Mouse (Mus musculus) 416B (cell line): ENCODE results near the gene Id3.
A peak's percentile ranks its signal among the peaks of the same experiment; 100 is the strongest.
"Not testable (repeated sequence)": the region's sequence is repeated elsewhere in the genome, so short reads cannot be mapped to it uniquely, and the experiment has no call there.

Experiments
- DNase-seq: peaks from one replicate; pipeline ENCODE4 v3.0.0; 2011; ENCODE audit warnings: low read depth

Gene Id3

GRCm38 (mm10) chr4:136143193-136143976 is at the start of gene Id3:
Gene Id3 (plus strand): TSS chr4:136143497.
- DNase-seq: no peak

GRCm38 (mm10) chr4:136094519-136095219 is 48.6 kb upstream of the Id3 start:
- DNase-seq: no peak

GRCm38 (mm10) chr4:136095490-136096105 is 47.7 kb upstream of the Id3 start:
- no peak for DNase-seq

- DNase-seq: no peak
These were observed 46.7 kb upstream of the Id3 start for GRCm38 (mm10) chr4:136096446-136097113.

- no peak for DNase-seq
These were observed 44.9 kb upstream of the Id3 start for GRCm38 (mm10) chr4:136098446-136098845.

- DNase-seq: peak; percentile 26
These were observed 42.8 kb upstream of the Id3 start for GRCm38 (mm10) chr4:136100396-136101070.

GRCm38 (mm10) chr4:136101753-136102152 is 41.5 kb upstream of the Id3 start:
- DNase-seq: not testable (repeated sequence)

GRCm38 (mm10) chr4:136104590-136105337 is 38.5 kb upstream of the Id3 start:
- DNase-seq: no peak

- DNase-seq: no peak
These were observed 36.4 kb upstream of the Id3 start for GRCm38 (mm10) chr4:136106880-136107301.

GRCm38 (mm10) chr4:136109153-136109552 is 34.1 kb upstream of the Id3 start:
- DNase-seq: no peak

GRCm38 (mm10) chr4:136109941-136110900 is 33.1 kb upstream of the Id3 start:
- DNase-seq: no peak

- DNase-seq: no peak
These were observed 31.0 kb upstream of the Id3 start for GRCm38 (mm10) chr4:136112344-136112743.

- DNase-seq: no peak
These were observed 28.6 kb upstream of the Id3 start for GRCm38 (mm10) chr4:136114747-136115146.

- DNase-seq: peak; percentile 92
These were observed 26.3 kb upstream of the Id3 start for GRCm38 (mm10) chr4:136117022-136117421.

- DNase-seq: peak; percentile 35
These were observed 23.3 kb upstream of the Id3 start for GRCm38 (mm10) chr4:136120041-136120440.

- DNase-seq: no peak
These were observed 22.1 kb upstream of the Id3 start for GRCm38 (mm10) chr4:136121158-136121557.

GRCm38 (mm10) chr4:136121844-136122468 is 21.3 kb upstream of the Id3 start:
- DNase-seq: no peak

- peak; percentile 83 for DNase-seq
These were observed 20.0 kb upstream of the Id3 start for GRCm38 (mm10) chr4:136123111-136123791.

- no peak for DNase-seq
These were observed 19.5 kb upstream of the Id3 start for GRCm38 (mm10) chr4:136123792-136124161.
